Mouse (Mus musculus): ENCODE results near the gene Gm28053.

Gene Gm28053

DNA sequence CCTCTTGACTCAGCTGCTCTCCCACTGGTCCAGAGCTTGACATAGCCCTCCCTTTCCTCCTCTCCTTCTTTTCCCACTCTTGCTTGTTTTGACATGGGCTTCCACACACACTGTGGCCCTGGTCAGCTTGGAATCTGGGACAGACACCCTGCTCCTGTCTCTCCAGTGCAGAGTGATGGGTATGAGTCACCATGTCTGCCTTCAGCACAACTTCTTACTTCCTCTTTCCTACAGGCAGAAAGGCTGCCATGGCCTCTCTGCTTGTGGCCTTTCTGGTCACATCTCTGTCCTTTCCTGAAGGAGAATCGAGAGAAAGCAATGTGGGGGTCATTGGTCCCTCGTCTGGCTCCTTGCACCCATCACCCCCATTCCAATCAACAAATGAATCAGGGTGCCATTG, 31.3 kb upstream of the Gm28053 start:
- in situ Hi-C loops (cut with MboI, MseI): loop anchor here (25.0 kb wide), 1 partner anchor 925 kb away; no protein-coding TSS in a partner anchor

DNA sequence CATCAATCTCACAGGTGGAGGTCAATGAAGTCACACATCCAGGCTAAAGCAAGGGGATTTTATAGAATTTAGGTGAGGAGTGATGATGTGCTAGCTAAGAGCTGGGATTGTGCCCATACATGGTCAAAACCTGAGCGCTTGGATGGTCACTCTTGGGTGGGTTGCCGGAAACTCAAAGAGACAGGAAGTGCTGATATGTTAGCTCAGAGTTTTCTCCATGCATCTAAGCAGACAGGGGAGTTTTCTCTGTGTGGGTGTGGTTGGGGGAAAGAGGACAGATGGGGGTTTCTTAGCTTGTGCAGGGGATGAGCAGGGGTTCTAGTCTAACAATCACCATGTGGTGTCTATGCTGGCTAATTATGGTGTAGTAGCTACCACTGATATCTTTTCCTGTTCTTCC, 29.1 kb upstream of the Gm28053 start:
- in situ Hi-C loops (cut with MboI, MseI): loop anchor here (25.0 kb wide), 1 partner anchor 927 kb away; no protein-coding TSS in a partner anchor

DNA sequence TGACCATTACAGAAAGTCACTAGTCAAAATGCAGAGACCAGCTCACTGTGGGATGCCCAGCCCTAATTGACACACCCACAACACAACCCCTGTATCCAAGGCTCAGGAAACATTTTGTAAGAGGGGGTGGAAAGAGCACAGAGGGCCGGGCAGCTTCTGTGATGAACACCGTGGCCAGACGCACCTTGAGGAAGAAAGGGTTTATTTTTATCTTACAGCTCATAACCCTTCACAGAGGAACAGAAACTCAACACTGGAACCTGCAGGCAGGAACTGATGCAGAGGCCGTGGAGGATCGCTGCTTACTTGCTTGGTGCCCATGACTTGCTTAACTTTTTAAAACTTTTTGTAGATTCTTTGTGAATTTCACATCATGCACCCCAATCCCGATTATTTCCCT, 25.4 kb upstream of the Gm28053 start:
- in situ Hi-C loops (cut with MboI, MseI): loop anchor here (25.0 kb wide), 1 partner anchor 931 kb away; no protein-coding TSS in a partner anchor

DNA sequence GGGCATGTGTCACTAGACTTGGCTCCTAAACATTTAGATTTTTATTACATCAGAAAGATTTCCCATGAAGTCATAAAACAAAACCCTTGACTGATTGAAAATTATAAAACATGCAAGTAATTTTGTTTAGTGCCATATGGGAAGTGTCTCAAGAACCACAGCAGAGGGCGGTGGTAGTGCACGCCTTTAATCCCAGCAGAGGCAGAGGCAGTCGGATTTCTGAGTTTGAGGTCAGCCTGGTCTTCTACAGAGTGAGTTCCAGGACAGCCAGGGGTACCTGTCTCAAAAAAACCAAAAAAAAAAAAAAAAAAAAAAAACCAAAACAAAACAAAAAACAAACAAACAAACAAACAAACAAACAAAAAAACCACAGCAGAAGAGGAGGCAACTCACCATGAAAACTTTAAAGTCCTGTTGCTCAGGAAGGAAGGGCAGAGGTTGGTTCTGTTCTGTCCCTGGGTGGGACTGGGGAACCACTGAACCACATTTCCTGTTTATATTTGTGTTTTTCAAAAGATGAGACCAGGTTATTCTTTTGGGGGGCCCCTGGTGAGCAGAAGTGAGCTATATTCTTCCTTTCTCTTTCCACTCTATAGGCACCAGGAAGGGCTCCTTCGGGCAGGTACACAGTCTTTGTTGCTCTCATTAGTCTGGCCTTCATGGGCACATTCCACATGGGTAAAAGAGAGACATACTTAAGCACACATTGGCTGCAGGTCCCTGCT, 21.4 kb upstream of the Gm28053 start:
- in situ Hi-C loops (cut with MboI, MseI): loop anchor here (25.0 kb wide), 1 partner anchor 935 kb away; no protein-coding TSS in a partner anchor

DNA sequence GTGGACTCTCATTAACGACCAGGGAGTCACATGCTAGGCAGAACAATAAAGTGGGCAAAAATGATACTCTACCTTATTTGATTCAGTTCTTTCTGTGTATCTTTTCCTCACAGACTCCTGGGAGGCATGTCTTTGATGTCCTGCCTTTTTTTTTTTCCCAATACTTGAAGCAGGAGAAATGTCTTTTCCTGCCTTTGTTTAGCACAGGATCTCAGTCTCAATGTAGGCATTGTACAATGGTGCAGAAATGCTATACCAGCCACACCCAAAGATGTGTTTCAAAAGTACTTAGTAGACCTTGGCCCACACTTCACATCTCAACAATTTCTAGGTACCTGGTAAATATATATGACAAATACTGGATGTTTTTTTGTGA, 20.9 kb upstream of the Gm28053 start:
- in situ Hi-C loops (cut with MboI, MseI): loop anchor here (25.0 kb wide), 1 partner anchor 935 kb away; no protein-coding TSS in a partner anchor

DNA sequence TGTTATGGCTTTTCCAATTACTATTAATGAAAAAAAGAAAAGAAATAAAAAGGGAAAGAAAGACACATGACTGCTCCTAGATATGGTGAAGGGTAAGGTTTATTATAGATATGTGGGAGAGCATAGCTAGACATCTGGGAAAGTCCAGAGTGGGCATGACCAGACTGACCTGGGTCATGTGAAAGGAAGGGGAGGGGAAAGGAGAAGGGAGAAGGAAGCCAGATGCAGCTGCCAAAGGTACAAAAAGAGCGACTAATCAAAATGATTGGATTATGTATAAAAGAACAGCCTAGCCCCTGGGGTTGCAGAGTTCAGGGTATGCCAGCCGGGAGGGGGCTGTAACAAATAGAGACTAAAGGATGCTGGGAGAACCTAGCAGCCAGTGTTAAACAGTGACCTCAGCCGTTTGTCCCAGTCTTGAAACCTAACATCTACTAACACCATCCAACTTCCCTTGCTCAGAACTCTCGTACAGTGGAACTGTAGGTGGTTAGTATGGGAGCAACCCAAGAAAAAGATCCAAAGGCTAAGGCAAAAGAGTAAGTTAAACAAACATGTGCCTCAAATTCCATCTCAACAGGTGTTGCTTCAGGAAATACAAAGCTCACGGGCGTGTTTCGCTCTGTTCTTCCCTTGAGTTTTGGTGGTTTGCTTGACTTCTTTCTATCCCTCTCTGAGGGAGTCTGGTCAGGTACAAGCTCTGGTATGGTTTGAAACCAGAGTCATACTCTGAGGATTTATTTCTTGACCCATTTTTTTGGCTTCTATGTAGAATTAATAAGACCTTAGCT, 20.1 kb upstream of the Gm28053 start:
- in situ Hi-C loops (cut with MboI, MseI): loop anchor here (25.0 kb wide), 1 partner anchor 936 kb away; no protein-coding TSS in a partner anchor

DNA sequence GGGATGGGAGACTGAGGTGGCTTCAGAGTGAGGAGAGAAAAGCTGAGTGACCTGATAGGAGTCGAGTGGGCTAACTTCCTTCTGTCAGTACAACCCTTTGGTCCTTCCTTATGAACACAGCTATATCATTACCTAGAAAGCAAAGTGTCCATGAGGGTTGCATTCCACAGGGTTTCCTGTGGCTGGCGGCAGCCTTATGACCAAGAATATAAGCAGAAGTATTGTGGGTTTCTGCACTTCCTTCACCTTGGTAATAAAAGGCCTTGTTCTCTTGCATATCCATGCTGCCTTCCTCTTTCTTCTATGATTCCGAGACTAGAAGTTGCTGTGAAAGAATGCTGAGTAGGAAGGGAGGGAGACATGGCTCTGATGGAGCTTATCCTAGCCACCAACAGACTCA, 19.5 kb upstream of the Gm28053 start:
- in situ Hi-C loops (cut with MboI, MseI): loop anchor here (25.0 kb wide), 1 partner anchor 937 kb away; no protein-coding TSS in a partner anchor

DNA sequence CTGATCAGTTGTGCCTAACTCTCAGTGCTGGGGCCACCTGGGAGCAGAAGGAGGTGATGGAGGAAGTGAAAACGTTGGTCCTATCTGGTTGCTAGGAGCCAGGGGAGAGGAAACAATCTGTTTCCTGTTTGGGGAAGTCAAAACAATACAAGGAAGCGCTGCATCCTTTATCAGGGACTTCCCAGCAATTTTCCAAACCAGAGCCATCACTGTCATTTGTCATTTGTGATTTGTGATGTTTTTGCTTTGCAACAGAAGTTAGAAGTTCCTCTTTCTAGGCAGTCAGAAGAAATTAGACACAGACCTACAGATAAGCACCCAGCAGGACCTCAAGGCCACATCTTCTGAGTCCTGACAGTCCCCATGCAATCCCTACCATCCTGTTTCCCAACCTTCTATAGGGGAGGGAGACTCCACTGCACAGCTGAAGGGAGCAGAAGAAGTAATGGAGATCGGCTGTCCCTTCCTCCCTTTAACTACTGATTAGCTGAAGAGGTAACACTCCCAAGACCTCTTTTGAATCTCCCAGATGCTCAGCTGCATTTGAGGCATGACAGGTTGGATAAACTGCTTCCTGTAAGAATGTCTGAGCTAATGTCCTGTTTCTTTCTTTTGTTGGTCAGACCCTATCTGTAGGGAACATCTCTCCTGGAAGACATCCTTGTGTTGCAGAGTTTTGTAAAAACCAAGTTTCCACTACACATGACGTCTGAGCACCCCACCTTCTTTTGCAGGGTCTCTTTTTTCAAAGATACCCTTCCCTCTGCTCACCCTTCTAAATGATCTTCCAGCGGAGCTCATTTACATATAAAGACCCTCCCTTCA, 17.9 kb upstream of the Gm28053 start:
- in situ Hi-C loops (cut with MboI, MseI): loop anchor here (5.0 to 25.0 kb wide), 3 partner anchors 42 to 1862 kb away; partner anchors contain the start of gene Cycs

DNA sequence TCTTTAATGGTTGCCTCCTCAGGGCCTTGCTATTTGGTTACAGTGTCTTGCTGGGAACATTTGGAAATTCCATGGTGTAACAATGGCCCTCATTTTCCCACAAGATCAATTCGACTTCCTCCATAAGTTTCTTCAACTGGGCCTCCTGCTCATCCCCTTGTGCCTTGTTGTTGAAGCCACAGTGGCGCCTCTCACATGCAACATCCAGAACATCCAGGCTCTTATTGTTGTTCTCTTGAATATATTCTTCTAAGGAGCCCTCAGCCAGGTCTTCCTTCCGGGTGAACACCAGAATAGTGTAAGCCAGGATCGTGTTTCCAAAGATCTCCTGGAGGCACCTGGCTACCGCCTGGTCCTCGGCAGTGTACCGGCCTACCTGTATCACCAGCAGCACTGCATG, 16.3 kb upstream of the Gm28053 start:
- in situ Hi-C loops (cut with MboI, MseI): loop anchor here (5.0 to 25.0 kb wide), 3 partner anchors 40 to 1860 kb away; partner anchors contain the start of gene Cycs

DNA sequence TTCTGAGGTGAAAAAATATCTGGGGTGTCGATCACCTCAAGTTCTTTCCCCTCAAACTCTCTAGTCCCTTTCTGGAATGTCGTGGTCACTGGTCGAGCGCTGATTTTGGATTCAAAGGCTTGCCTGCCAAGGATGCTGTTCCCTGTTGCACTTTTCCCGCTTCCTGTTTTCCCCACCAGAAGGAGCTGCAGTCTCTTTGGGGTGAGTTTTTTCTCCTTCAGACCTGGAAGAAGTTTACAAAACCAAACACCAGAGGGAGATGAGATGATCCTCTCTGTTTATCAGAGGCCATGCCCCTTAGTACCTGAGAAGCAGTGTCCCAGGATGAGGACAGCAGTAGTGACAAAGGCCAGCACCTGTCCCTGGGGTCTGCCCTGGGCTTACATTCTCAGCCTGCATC, 15.8 kb upstream of the Gm28053 start:
- in situ Hi-C loops (cut with MboI, MseI): loop anchor here (5.0 to 25.0 kb wide), 3 partner anchors 40 to 1860 kb away; partner anchors contain the start of gene Cycs

DNA sequence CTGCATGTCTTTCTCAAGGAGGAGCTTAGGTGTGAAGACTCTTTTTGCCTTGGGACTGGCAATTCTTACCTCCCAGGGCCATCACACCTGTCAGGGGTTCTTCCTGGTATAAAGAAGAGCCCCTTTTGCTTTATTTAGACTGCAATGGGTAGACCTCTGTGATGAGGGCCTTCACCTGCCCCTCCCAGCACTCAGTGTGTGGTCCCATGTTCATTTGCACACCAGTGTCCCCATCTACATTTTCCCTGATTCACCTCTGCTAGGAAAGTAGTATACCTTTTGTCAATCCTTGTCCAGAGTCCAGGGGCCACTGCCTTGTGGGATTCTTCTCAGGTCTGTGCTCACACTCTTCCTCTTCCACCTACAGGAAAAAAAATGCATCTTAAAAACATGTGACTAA, 14.3 kb upstream of the Gm28053 start:
- in situ Hi-C loops (cut with MboI, MseI): loop anchor here (5.0 to 25.0 kb wide), 3 partner anchors 38 to 1858 kb away; partner anchors contain the start of gene Cycs

DNA sequence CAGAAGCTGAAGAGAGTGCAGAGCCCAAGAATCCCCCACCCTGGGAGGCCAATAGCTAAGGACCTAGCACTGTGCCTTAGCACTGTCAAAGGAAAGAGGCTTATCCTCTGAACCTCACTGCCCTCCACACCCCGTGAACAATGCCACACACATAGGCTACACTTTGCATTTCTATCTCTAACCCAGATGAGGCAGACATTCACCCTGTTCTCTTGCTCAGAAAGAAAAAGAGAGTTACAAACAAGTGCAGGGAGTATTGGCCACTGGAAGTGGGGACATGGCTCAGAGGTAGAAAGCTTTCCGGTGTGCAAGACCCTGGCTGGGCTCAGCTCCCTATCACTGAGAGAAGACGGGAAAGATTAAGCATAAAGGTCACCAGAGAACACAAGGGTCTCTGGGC, 12.3 kb upstream of the Gm28053 start:
- in situ Hi-C loops (cut with MboI, MseI): loop anchor here (25.0 kb wide), 2 partner anchors 1044 to 1856 kb away; partner anchors contain the start of gene Cycs

DNA sequence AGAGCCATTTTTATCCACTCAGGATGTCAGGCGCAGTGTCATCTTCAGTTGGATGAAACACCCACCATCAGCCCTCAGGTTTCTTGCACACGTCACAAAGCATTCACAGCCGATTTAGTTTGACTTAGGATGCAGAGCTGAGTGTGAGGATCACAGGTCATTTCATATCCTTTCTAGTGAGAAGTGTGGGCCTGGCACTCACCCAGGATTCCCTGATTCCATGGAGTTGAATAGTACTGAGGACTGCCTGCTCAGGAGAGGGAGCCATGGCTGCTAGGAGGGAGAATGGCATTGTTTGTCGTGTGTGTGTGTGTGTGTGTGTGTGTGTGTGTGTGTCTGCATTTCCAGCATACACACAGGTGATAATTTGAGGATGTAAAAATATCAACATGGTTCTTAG, 1.9 kb downstream of the Gm28053 start:
- in situ Hi-C loops (cut with MboI, MseI): loop anchor here (25.0 kb wide), 2 partner anchors 1058 to 1842 kb away; partner anchors contain the start of gene Cycs

DNA sequence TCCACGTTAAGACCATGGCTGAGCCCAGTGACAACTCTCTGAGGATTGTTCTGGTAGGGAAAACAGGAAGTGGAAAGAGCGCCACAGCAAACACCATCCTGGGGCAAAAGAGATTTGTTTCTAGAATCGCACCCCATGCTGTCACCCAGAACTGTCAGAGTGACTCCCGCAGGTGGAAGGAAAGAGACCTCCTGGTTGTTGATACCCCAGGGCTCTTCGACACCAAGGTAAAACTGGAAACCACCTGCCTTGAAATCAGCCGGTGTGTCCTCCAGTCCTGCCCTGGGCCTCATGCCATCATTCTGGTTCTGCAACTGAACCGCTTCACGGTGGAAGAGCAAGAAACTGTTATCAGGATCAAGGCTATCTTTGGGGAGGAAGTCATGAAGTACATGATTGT, 5.1 kb downstream of the Gm28053 start:
- in situ Hi-C loops (cut with MboI, MseI): loop anchor here (25.0 kb wide), 2 partner anchors 1061 to 1839 kb away; partner anchors contain the start of gene Cycs

DNA sequence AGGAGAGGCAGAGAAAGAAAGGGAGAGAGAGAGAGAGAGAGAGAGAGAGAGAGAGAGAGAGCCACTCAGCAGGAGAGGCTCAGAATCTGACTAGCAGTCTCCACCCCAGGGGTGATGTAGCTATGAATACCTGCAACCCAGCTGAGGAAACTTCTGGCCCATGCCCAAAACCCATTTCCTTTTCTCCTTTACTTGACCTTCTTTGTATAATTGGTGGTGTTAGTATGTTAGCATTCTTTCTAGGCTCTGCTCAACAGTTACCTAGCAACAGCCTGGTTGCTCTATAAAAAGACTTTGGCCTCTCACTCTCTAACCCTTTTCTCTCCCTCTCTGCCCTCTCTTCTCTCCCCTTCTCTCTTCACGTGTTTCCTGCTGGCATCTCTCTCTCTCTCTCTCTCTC, 7.1 kb downstream of the Gm28053 start:
- in situ Hi-C loops (cut with MboI, MseI): no loop called here

DNA sequence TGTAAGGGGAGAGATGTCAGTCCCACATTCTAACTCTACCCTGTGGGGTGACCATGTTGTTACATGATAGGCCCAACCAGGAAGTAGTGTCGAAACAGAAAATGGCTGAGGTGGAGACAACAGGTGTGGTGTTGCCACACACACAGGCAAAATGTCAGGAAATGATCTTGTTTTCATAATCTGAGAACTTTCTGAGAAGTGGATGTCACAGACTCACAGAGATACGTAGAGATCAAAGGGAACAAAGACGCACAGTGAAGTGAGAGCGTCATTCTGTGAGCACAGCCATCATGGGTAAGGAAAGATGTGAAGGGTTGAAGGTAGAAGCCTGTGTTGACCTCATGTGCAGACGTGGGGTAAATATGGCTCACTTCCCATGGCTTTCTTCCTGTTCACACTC, 9.4 kb downstream of the Gm28053 start:
- in situ Hi-C loops (cut with MboI, MseI): no loop called here

DNA sequence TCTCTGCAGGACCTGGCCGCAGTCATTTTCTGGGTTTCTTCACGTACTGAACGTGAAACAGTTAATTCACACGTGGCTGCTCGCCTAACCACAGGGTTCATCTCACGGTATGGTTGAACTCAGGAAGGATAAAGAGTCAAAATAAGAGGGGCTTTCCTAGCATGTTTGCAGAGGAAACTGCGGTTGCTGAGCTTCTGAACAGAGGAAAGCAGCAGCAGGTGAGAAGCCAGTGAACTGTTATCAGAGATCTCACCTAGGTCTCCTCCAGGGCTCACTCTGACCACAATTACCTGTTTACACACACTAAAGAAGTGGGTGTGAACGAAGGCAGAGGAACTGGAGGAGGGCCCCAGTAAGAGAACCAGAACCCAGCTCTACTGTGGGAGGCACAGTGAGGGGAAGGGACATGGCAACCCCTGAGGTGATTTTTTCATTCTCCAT, 14.5 kb downstream of the Gm28053 start:
- in situ Hi-C loops (cut with MboI, MseI): no loop called here

DNA sequence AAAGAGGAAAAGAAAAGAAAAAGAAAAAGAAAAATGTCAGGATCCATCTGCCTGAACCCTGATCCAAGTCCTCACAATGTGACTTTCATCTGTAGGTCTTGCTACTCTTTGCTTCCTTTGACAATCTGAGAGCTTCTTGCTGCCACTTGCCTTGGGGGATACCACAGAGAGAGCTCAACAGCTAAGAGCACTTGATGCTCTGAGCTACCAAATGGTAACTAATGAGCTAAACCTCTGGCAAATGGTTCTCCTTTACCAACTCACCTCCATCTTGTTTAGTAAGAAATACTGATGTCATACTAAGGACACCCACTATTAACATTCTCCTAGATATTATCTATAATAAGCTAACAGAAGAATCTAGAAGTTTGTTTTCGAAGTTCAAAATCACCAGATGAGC, 15.3 kb downstream of the Gm28053 start:
- in situ Hi-C loops (cut with MboI, MseI): no loop called here

DNA sequence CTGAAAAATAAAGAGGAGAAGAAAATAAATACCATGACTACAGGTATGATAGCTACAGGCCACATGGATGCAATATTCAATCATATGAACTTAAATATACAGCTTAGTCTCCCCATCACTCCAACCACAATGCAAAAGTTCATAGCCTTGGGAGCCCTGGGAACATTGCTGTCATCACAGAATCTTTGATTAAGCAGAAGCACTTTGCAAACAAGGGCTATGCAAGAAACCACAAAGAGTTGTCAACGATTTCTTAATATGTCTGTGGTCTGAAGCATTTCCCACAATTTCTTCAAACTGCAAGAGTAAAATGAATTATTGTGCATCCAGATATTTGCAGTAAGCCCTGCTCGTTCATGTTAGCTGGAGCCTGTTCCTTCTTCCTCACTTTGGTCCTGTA, 18.6 kb downstream of the Gm28053 start:
- in situ Hi-C loops (cut with MboI, MseI): no loop called here

DNA sequence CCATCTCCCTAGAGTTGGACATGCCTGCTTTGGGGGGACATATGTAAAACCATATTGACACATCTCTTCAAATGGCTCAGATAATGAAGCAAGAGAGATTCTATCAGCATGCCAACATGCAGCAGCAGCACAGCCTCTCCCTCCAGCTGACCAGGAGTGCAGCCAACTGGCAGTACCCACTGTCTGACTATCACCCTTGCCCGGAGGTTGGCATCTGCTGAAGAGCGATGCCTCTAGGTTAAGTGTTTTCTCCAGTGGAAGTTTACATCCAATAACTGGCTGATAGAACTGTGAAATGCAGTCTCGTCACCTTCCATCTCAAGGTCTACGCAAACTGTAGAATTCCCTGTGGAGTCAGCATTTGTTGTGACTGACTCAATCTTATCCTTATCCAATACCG, 19.3 kb downstream of the Gm28053 start:
- in situ Hi-C loops (cut with MboI, MseI): no loop called here
